ENCODE assay signal across 9 mouse cellular contexts in the genomic region with DNA sequence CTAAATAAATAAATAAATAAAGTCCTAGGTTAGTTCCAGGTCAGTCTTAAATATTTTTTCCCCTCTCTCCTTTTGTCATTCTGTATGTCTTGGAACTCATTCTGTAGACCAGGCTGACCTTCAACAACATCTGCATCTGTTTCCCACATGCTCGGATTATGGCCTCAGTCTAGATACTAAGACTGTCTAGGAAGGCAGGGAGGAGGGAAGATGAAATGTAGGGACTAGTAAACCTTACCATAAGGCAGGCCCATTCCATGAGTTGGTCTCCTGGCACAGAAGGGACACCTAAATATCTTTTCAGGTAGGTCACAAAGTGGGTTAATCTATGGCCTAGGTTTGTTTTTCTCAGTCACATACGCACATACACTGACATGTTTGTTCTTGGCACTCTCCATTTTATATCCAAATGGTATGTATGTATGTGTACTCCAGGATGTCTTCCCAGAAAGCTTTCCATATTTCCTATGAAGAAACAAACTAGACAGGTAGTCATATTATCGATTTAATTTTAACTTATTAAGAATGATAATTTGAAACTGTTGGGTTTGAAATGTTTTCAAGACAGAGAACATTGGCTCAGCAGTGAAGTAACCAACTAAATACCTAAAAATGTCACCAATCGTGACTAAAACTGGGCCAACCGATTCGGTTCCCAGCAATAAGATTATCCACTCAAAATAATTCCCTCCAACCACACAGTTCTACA. TPM values are rescaled to one million over a fixed set of nuclear protein-coding genes. Genes with fewer than 3 reads are reported as not detected.
A peak's percentile ranks its signal among the peaks of the same experiment; 100 is the strongest.
DNase-seq lines count a peak whose midpoint lies in the region; ATAC-seq and TF ChIP-seq lines count a peak whose summit lies in the region.
"Had no signal": no experiment of that assay in that cellular context is flagged by ENCODE, and none has a peak within 500 bp of the region (broad histone marks: within the 10 kb centered on the region; RNA-seq: fewer than 3 reads in every experiment).

No protein-coding gene starts in this region.

- ATAC-seq in forebrain, embryonic 13.5 days, result no peak
- no peak for ATAC-seq in liver, embryonic 15.5 days (ENCODE audit: insufficient read depth)
- no peak for ATAC-seq in frontal cortex, adult (ENCODE audit: low TSS enrichment)

- TF ChIP-seq POLR2A in heart, adult 2 months (IDR thresholded peaks at IDR 0.05; ENCODE audit: insufficient read depth, low read depth, low read length), result no peak
- TF ChIP-seq POLR2A in CH12.LX (IDR thresholded peaks at IDR 0.05; ENCODE audit: low read depth, low read length), result no peak

- peaks cover 11% of the 10 kb centered on the region for H3K4me1 ChIP-seq in heart, adult 2 months (ENCODE audit: control insufficient read depth, insufficient read depth, low read length)
- H3K4me1 ChIP-seq in CH12.LX (ENCODE audit: control insufficient read depth in 1 of 2, insufficient read depth in 2 of 2), result peaks cover 13 to 48% of the 10 kb centered on the region in 2 experiments
- H3K4me1 ChIP-seq in forebrain, embryonic 13.5 days, result peaks cover 22% of the 10 kb centered on the region
- peaks cover 50% of the 10 kb centered on the region for H3K4me1 ChIP-seq in liver, embryonic 15.5 days (replicated peaks)

- peaks cover 9% of the 10 kb centered on the region for H3K79me2 ChIP-seq in heart, adult 2 months (replicated peaks; ENCODE audit: control insufficient read depth, insufficient read depth, low read length)
- H3K79me2 ChIP-seq in CH12.LX (replicated peaks; ENCODE audit: control insufficient read depth, extremely low read depth, insufficient read depth, poor library complexity, severe bottlenecking), result peaks cover 43% of the 10 kb centered on the region

- H3K9me3 ChIP-seq in CH12.LX (replicated peaks; ENCODE audit: low read length), result no peaks in the 10 kb centered on the region
- H3K9me3 ChIP-seq in forebrain, embryonic 13.5 days (replicated peaks), result no peaks in the 10 kb centered on the region
- H3K9me3 ChIP-seq in liver, embryonic 15.5 days (replicated peaks), result no peaks in the 10 kb centered on the region

- 45% methylated on average over 6 of the region's 6 CpGs for WGBS in heart, adult 2 months
- 50% methylated on average over 6 of the region's 6 CpGs for WGBS in forebrain, embryonic 13.5 days
- WGBS in liver, embryonic 15.5 days (ENCODE audit: insufficient replicate concordance), result 35% methylated on average over 6 of the region's 6 CpGs

- peak overlapping the region; percentile 79 for H3K4me2 ChIP-seq in CH12.LX (ENCODE audit: insufficient read depth, low read depth, poor library complexity, severe bottlenecking)
- peak overlapping the region; percentile 67 for H3K4me2 ChIP-seq in forebrain, embryonic 13.5 days
- H3K4me2 ChIP-seq in liver, embryonic 15.5 days, result peak overlapping the region; percentile 68

- peaks cover 13% of the 10 kb centered on the region for H3K36me3 ChIP-seq in heart, adult 2 months (ENCODE audit: control insufficient read depth, insufficient read depth, low read length)
- H3K36me3 ChIP-seq in CH12.LX (replicated peaks in 1 of 2; ENCODE audit: control insufficient read depth in 1 of 2, insufficient read depth in 1 of 2, low read length in 1 of 2), result peaks cover 19 to 25% of the 10 kb centered on the region in 2 experiments
- peaks cover 23% of the 10 kb centered on the region for H3K36me3 ChIP-seq in forebrain, embryonic 13.5 days (ENCODE audit: poor library complexity, severe bottlenecking)
- peaks cover 37% of the 10 kb centered on the region for H3K36me3 ChIP-seq in liver, embryonic 15.5 days (replicated peaks)

- no peaks in the 10 kb centered on the region for H3K27me3 ChIP-seq in heart, adult 2 months (ENCODE audit: control insufficient read depth, insufficient read depth, low read length)
- no peaks in the 10 kb centered on the region for H3K27me3 ChIP-seq in CH12.LX (replicated peaks)
- no peaks in the 10 kb centered on the region for H3K27me3 ChIP-seq in forebrain, embryonic 13.5 days
- H3K27me3 ChIP-seq in liver, embryonic 15.5 days, result no peaks in the 10 kb centered on the region
- H3K27me3 ChIP-seq: Patski had no signal

- in situ Hi-C loops in CH12.LX (cut with MboI; ENCODE audit: low pct_ligation_motif_present, low pct_unique_long_range_greater_than_20kb, low sequenced_read_pairs), result no loop called here

- peak overlapping the region; percentile 97 for H3K27ac ChIP-seq in heart, adult 2 months
- peak overlapping the region; percentile 59; the same call in 1 of the 2 replicates for H3K27ac ChIP-seq in CH12.LX (ENCODE audit: insufficient read depth, low read depth)
- H3K27ac ChIP-seq in forebrain, embryonic 13.5 days, result peak overlapping the region; percentile 95
- peak overlapping the region; percentile 95 for H3K27ac ChIP-seq in liver, embryonic 15.5 days (replicated peaks)

- TF ChIP-seq EP300 in heart, adult 2 months (IDR thresholded peaks at IDR 0.05; ENCODE audit: insufficient read depth, low read depth, low read length), result no peak
- no peak for TF ChIP-seq EP300 in CH12.LX (IDR thresholded peaks at IDR 0.05; ENCODE audit: low read length)

- no peak for TF ChIP-seq RAD21 in CH12.LX (IDR thresholded peaks at IDR 0.05; ENCODE audit: low read depth, low read length)

- H3K4me3 ChIP-seq in heart, adult 2 months, result peak overlapping the region; percentile 78
- peak overlapping the region; percentile 73 to 82 (median 81) for H3K4me3 ChIP-seq in CH12.LX (replicated peaks in 1 of 3; ENCODE audit: low read depth in 2 of 3, low read length in 2 of 3, poor library complexity in 1 of 3)
- peak overlapping the region; percentile 64 for H3K4me3 ChIP-seq in forebrain, embryonic 13.5 days
- H3K4me3 ChIP-seq in liver, embryonic 15.5 days (replicated peaks), result peak overlapping the region; percentile 87

- dilution Hi-C loops in CH12.LX (cut with MboI; ENCODE audit: extremely low pct_ligation_motif_present, extremely low pct_unique_long_range_greater_than_20kb, low sequenced_read_pairs), result no loop called here

- no peak for TF ChIP-seq CTCF in heart, adult 2 months (IDR thresholded peaks at IDR 0.05)
- no peak for TF ChIP-seq CTCF in CH12.LX (conservative IDR thresholded peaks at IDR 0.05 in 1 of 2, IDR thresholded peaks at IDR 0.05 in 1 of 2; ENCODE audit: low read depth in 2 of 2, low read length in 2 of 2)

- peak overlapping the region; percentile 98 for H3K9ac ChIP-seq in heart, adult 2 months (ENCODE audit: low read depth, low read length)
- peak overlapping the region; percentile 95 for H3K9ac ChIP-seq in CH12.LX (ENCODE audit: insufficient read depth, low read depth)
- H3K9ac ChIP-seq in forebrain, embryonic 13.5 days, result peak overlapping the region; percentile 90
- peak overlapping the region; percentile 93 for H3K9ac ChIP-seq in liver, embryonic 15.5 days

- no peak for DNase-seq in heart, adult 2 months
- no peak for DNase-seq in heart, postnatal 4 days
- DNase-seq in CH12.LX (ENCODE audit: extremely low read depth), result no peak
- no peak for DNase-seq in spleen, postnatal 36 days (ENCODE audit: low spot score in 2 of 2)
- no peak for DNase-seq in spleen, postnatal 10 days (ENCODE audit: low spot score in 2 of 2)

- intact Hi-C loops in heart, adult 2 months (cut with DNase I), result loop anchor here (1.0 kb wide), 2 partner anchors 14 to 99 kb away; partner anchors contain the start of gene Ppdpf

TF ChIP-seq in CH12.LX, 34 proteins besides CTCF, POLR2A, EP300 and RAD21 (continues in another document):
- no peak for TF ChIP-seq ETS1 (conservative IDR thresholded peaks at IDR 0.05; ENCODE audit: low read depth, low read length)
- no peak for TF ChIP-seq IRF4 (IDR thresholded peaks at IDR 0.05; ENCODE audit: low read depth, low read length)
- no peak for TF ChIP-seq MAX (IDR thresholded peaks at IDR 0.05; ENCODE audit: low read length)
- no peak for TF ChIP-seq NELFE (IDR thresholded peaks at IDR 0.05; ENCODE audit: low read depth, low read length)
- no peak for TF ChIP-seq BHLHE40 (IDR thresholded peaks at IDR 0.05; ENCODE audit: low read depth, low read length)
- TF ChIP-seq MAFK (IDR thresholded peaks at IDR 0.05; ENCODE audit: insufficient replicate concordance, low read length), result no peak

RNA-seq across cellular contexts. Expression of gene Gmeb2, which starts 1.1 kb away (rescaled TPM):
- total RNA-seq in heart, adult 2 months (2021), result 10 to 100 TPM in 1 of 2 experiments, 1 to 10 TPM in 1; 8.5 to 10.2 TPM
- polyA plus RNA-seq in heart, adult 2 months (2012; rRNA removed), result 9.4 and 12.7 TPM in 2 replicates
- 10 to 100 TPM; 15.6 to 20.2 TPM for total RNA-seq in heart, postnatal 4 days (2021)
- total RNA-seq in CH12.LX (2012; rRNA removed), result 14.2 and 17.3 TPM in 2 replicates
- total RNA-seq in CH12.LX (2014; rRNA removed), result 11.1 and 11.6 TPM in 2 replicates
- 20.4 and 20.7 TPM in 2 replicates for polyA plus RNA-seq in CH12.LX (2012; ENCODE audit: insufficient read length, low read depth)
- polyA plus RNA-seq in forebrain, embryonic 13.5 days (2015; fragmentation: Nextera tagmentation; extraction: Ambion mirVana), result 19.5 and 20.5 TPM in 2 replicates
- 9.6 and 10.8 TPM in 2 replicates for polyA plus RNA-seq in liver, embryonic 15.5 days (2015; fragmentation: Nextera tagmentation; extraction: Ambion mirVana)

RNA-seq across cellular contexts. Expression of gene Stmn3, which starts 27.5 kb away (rescaled TPM):
- total RNA-seq in heart, adult 2 months (2021), result under 1 TPM; 0.29 to 0.32 TPM
- 0.37 and 1.6 TPM in 2 replicates for polyA plus RNA-seq in heart, adult 2 months (2012; rRNA removed)
- under 1 TPM; 0.24 to 0.47 TPM for total RNA-seq in heart, postnatal 4 days (2021)
- total RNA-seq in CH12.LX (2012; rRNA removed) (not detected in 2 replicates), CH12.LX (2014; rRNA removed) (not detected in 2 replicates)
- polyA plus RNA-seq in CH12.LX (2012; ENCODE audit: insufficient read length, low read depth), result not detected in 2 replicates
- polyA plus RNA-seq in forebrain, embryonic 13.5 days (2015; fragmentation: Nextera tagmentation; extraction: Ambion mirVana), result 651 and 655 TPM in 2 replicates
- 0.30 and 0.39 TPM in 2 replicates for polyA plus RNA-seq in liver, embryonic 15.5 days (2015; fragmentation: Nextera tagmentation; extraction: Ambion mirVana)
- polyA plus RNA-seq: Patski had no signal

RNA-seq across cellular contexts. Expression of gene Rtel1, which starts 32.8 kb away (rescaled TPM):
- total RNA-seq in heart, adult 2 months (2021), result 10 to 100 TPM in 1 of 2 experiments, 1 to 10 TPM in 1; 8.3 to 10.6 TPM
- polyA plus RNA-seq in heart, adult 2 months (2012; rRNA removed), result 21.9 and 29.6 TPM in 2 replicates
- total RNA-seq in heart, postnatal 4 days (2021), result 10 to 100 TPM; 42.9 to 46.9 TPM
- 65.4 and 83.8 TPM in 2 replicates for total RNA-seq in CH12.LX (2012; rRNA removed)
- total RNA-seq in CH12.LX (2014; rRNA removed), result 67.6 and 74.9 TPM in 2 replicates
- 70.7 and 89.2 TPM in 2 replicates for polyA plus RNA-seq in CH12.LX (2012; ENCODE audit: insufficient read length, low read depth)
- 35.9 and 49.3 TPM in 2 replicates for polyA plus RNA-seq in forebrain, embryonic 13.5 days (2015; fragmentation: Nextera tagmentation; extraction: Ambion mirVana)
- 22.9 and 24.7 TPM in 2 replicates for polyA plus RNA-seq in liver, embryonic 15.5 days (2015; fragmentation: Nextera tagmentation; extraction: Ambion mirVana)

RNA-seq across cellular contexts. Expression of gene Helz2, which starts 45.0 kb away (rescaled TPM):
- total RNA-seq in heart, adult 2 months (2021), result 10 to 100 TPM in 1 of 2 experiments, 1 to 10 TPM in 1; 9.2 to 11.2 TPM
- polyA plus RNA-seq in heart, adult 2 months (2012; rRNA removed), result 14.1 and 19.4 TPM in 2 replicates
- 1 to 10 TPM; 9.2 to 9.4 TPM for total RNA-seq in heart, postnatal 4 days (2021)
- total RNA-seq in CH12.LX (2012; rRNA removed) (14.8 and 18.3 TPM in 2 replicates), CH12.LX (2014; rRNA removed) (4.8 and 5.6 TPM in 2 replicates)
- polyA plus RNA-seq in CH12.LX (2012; ENCODE audit: insufficient read length, low read depth), result 16.0 and 18.0 TPM in 2 replicates
- 0.24 and 0.26 TPM in 2 replicates for polyA plus RNA-seq in forebrain, embryonic 13.5 days (2015; fragmentation: Nextera tagmentation; extraction: Ambion mirVana)
- 2.3 and 2.6 TPM in 2 replicates for polyA plus RNA-seq in liver, embryonic 15.5 days (2015; fragmentation: Nextera tagmentation; extraction: Ambion mirVana)

Comparison
In these comparisons a context has a peak if more than half of its experiments do, and no peak if none do; other contexts are left out.
1. RNA of gene Stmn3, which starts 27.5 kb away (polyA plus RNA-seq): 651 to 655 TPM in forebrain, embryonic 13.5 days; 0.30 to 0.39 TPM in liver, embryonic 15.5 days, 0.37 to 1.6 TPM in heart, adult 2 months and not detected in CH12.LX; every median in the first group is over 100 times any median in the second.
2. Peak in every context shown above with its lines, with median percentiles within 50 percentile points of each other: H3K27ac ChIP-seq, H3K4me3 ChIP-seq, H3K9ac ChIP-seq and H3K4me2 ChIP-seq.